Mouse (Mus musculus) intestine, embryonic 15.5 days (tissue): Measurements from ENCODE around the gene 1700080E11Rik. TPM values are rescaled to one million over a fixed set of nuclear protein-coding genes. Genes with fewer than 3 reads are reported as not detected.

Source experiments
- ATAC-seq: fragments of 200-750 bp; cut with Nextera tagmentation; 2 replicates; pipeline ENCODE4 v1.8.0; 2017; ENCODE audit warnings: moderate TSS enrichment, moderate library complexity
- H3K27ac ChIP-seq: fragments of 300-500 bp; sonication (generic); 2 replicates; pipeline ENCODE4 v1.5.1; 2015; ENCODE audit warnings: mild to moderate bottlenecking, inconsistent platforms
- H3K27me3 ChIP-seq: fragments of 300-500 bp; sonication (generic); replicated peaks from 2 replicates; pipeline ENCODE4 v1.6.1; 2015; ENCODE audit warnings: inconsistent platforms
- H3K36me3 ChIP-seq: fragments of 300-500 bp; sonication (generic); 2 replicates; pipeline ENCODE4 v1.6.1; 2015; ENCODE audit warnings: inconsistent platforms
- H3K4me1 ChIP-seq: fragments of 300-500 bp; sonication (generic); replicated peaks from 2 replicates; pipeline ENCODE4 v1.6.1; 2015; ENCODE audit warnings: inconsistent platforms
- H3K4me2 ChIP-seq: fragments of 300-500 bp; sonication (generic); replicated peaks from 2 replicates; pipeline ENCODE4 v1.6.1; 2015; ENCODE audit warnings: mild to moderate bottlenecking, inconsistent platforms
- H3K4me3 ChIP-seq: fragments of 300-500 bp; sonication (generic); replicated peaks from 2 replicates; pipeline ENCODE4 v1.5.1; 2015; ENCODE audit warnings: inconsistent platforms
- H3K9ac ChIP-seq: fragments of 300-500 bp; sonication (generic); 2 replicates; pipeline ENCODE4 v1.6.1; 2015; ENCODE audit warnings: inconsistent platforms
- H3K9me3 ChIP-seq: fragments of 300-500 bp; sonication (generic); 2 replicates; pipeline ENCODE4 v1.6.1; 2016; ENCODE audit warnings: inconsistent platforms
- WGBS: fragments of 180-500 bp; shearing (Covaris S2); methylation state at CpG from one replicate; pipeline ENCODE4 v1.1.7; 2015; 5-methylcytosine and 5-hydroxymethylcytosine counted together
- polyA plus RNA-seq: library from polyadenylated mRNA; unstranded; fragments of >200 nt; fragmentation: Nextera tagmentation; extraction: Ambion mirVana; gene quantifications from 2 replicates; pipeline ENCODE4 v1.2.1, GENCODE M21; 2015

1700080E11Rik gene
- polyA plus RNA-seq, 1 experiment from 2014 or later, result not detected

DNA sequence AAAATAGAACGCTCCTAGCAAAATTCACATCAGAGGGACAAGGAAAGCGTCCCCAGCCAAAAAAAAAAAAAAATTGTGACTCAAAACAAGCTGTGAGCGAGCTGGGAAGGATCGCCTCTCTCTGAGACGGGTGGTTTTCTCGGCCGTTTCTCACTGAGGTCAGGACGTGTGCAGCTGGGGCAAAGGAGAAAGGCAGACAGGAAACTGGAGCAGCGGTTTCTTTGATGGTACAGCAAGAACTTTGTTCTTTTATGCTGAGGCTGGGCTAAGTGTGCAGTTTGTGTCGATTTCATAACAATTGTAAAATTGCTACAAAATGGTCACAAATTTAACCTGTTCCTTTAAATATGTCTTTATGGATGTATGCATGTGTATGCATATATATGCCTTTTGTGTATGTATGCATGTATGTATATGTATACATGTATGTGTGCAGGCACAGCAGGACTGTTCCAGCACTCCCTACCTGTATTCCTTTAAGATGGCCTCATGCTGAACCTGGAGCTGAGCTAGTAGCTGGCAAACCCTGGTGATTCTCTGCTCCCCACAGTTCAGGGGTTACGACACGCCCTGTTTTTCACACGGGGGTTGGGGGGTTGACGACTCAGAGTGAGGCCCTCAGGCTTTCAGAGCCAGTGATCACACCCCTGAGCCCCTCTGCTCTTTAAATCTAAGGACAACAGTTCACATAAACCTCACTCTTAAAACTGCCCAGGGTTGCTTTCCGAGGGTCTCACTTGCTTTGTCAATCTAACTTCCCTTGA is 43.9 kb downstream of the 1700080E11Rik start:
- no peak overlapping the region for H3K4me3 ChIP-seq
- H3K36me3 ChIP-seq, result no peaks in the 10 kb centered on the region
- no peaks in the 10 kb centered on the region for H3K4me1 ChIP-seq
- H3K9ac ChIP-seq, result no peak overlapping the region
- H3K27ac ChIP-seq, result no peak overlapping the region
- 44% methylated on average over 15 of the region's 15 CpGs for WGBS
- H3K27me3 ChIP-seq, result no peaks in the 10 kb centered on the region
- no peak for ATAC-seq
- no peak overlapping the region for H3K4me2 ChIP-seq
- H3K9me3 ChIP-seq, result no peaks in the 10 kb centered on the region

Other genes starting within 250 kb of the 1700080E11Rik start
- 113 and 121 TPM in 2 replicates for gene Mrpl3, start 91.9 kb downstream of the 1700080E11Rik start, polyA plus RNA-seq
- 23.6 and 23.8 TPM in 2 replicates for gene Nudt16, start 13.3 kb downstream of the 1700080E11Rik start, polyA plus RNA-seq